Mouse (Mus musculus): Measurements from ENCODE around the gene Ptprm. TPM values are rescaled to one million over a fixed set of nuclear protein-coding genes. Genes with fewer than 3 reads are reported as not detected.

Ptprm gene
- polyA plus RNA-seq, 1 experiment from 2014 or later, result 18.9 TPM

DNA sequence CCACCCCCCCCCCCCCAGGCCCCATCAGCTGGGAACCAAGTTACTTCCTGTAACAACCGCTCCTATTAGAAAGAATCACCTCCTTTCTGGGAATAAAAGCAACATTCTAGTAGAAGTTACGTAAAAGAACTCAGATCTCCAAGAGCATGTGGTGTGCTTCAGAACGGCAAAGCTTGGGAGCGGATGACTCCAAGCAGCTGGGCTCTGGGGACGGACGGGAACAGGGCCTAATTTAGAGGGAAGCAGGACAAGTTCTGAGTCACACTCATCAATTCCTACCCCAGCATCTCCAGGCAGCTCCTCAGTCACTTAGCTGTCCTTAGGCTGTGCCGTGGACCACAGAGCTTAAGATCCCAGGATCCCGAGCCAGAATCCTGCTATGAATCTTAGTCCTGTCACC is 602.5 kb downstream of the Ptprm start:
- peaks cover 19% of the 10 kb centered on the region for H3K4me1 ChIP-seq

DNA sequence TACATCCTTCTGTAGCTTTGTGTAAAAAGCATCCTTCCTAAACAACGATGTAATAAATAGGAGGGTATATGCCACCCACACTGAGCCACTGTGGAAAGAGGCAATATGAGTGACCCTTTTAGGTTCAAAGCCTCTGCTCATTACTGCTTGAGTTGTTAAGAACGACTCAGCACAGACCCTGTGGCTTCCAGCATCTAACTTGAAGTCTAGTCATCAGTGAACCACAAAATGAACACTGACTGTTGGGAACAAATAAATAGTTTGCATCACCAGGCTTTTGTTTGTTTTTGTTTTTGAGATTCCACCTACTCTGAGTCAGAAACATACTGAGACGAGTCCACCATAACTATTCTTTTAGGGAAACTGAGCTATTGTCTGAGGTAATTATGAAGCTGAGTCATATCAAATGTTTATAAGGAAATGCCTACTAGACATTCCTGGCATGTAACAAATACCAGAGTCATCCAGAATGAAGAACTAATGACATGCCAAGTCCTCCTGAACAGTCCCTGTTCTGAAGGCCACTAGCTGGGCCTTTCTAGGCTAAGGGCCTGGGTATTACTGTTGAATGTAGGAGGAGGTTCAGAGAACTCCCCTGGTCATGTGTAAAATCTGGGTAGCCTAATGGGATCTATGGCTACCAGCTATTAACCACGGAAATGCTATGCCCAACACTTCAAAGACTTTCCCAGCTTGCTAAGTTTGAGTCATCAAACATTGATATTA is 603.6 kb downstream of the Ptprm start:
- Histone ChIP-seq H3K4me2 (no peak overlapping the region), H3K9me3 (replicated peaks) (no peaks in the 10 kb centered on the region), H3K27me3 (no peaks in the 10 kb centered on the region), H3K9ac (no peak overlapping the region), H3K27ac (no peak overlapping the region), H3K36me3 (no peaks in the 10 kb centered on the region), H3K4me3 (replicated peaks) (no peak overlapping the region), H3K4me1 (peaks cover 11% of the 10 kb centered on the region)
- WGBS, result 75% methylated on average over 4 of the region's 4 CpGs
- no peak for ATAC-seq (replicated peaks; ENCODE audit: low FRiP score)

More for the DNA sequence above, 602.5 kb downstream of the Ptprm start:
- no peak for ATAC-seq (replicated peaks; ENCODE audit: low FRiP score)
- Histone ChIP-seq H3K4me3 (replicated peaks) (no peak overlapping the region), H3K27me3 (no peaks in the 10 kb centered on the region), H3K27ac (no peak overlapping the region), H3K4me2 (no peak overlapping the region), H3K9me3 (replicated peaks) (no peaks in the 10 kb centered on the region), H3K36me3 (no peaks in the 10 kb centered on the region), H3K9ac (no peak overlapping the region)
- 91% methylated on average over 8 of the region's 8 CpGs for WGBS

DNA sequence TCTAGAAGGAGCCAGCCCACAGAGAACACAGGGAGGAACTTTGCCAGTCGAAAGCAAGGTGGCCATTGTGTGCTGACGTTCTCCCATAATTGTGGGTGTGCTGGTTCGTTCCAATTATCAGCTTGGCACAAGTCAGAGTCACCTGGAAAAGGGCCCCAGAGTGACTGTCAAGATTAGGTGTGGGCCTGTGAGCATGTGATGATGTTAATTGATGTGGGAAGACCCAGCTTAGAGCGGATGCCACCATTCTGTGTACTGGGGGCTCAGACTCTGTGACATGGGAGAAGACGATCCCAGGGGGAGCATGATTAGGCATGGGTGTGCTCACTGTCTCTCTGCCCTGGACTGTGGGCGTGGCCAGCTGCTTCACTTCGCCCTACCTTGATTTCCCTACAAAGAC is 604.3 kb downstream of the Ptprm start:
- ATAC-seq (replicated peaks; ENCODE audit: low FRiP score), result no peak
- Histone ChIP-seq H3K4me2 (no peak overlapping the region), H3K27ac (no peak overlapping the region), H3K27me3 (no peaks in the 10 kb centered on the region), H3K36me3 (no peaks in the 10 kb centered on the region), H3K9me3 (replicated peaks) (no peaks in the 10 kb centered on the region), H3K4me1 (peaks cover 7% of the 10 kb centered on the region), H3K9ac (no peak overlapping the region), H3K4me3 (replicated peaks) (no peak overlapping the region)
- 83% methylated on average over 7 of the region's 7 CpGs for WGBS

DNA sequence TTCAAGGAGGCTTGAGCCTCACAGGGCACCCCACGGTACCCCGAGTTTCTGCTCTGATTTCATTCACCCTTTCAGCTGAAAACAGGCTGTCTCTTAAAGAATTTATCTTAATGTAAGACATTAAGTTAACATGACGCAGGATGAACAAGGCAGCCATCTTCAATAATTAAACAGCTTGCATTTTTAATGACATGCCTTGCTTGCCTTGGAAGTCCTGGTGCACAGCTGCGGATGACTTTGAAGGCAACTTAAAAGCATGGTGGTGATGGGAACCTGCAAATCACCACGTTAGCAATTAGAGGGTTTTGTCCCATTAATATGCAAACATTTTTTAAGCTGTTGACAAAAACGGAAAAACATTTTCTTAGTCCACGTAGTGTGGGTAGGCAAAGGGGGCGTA is 607.8 kb downstream of the Ptprm start:
- no peak overlapping the region for H3K27ac ChIP-seq
- no peaks in the 10 kb centered on the region for H3K36me3 ChIP-seq
- H3K9me3 ChIP-seq (replicated peaks), result no peaks in the 10 kb centered on the region
- no peak overlapping the region for H3K9ac ChIP-seq
- H3K27me3 ChIP-seq, result no peaks in the 10 kb centered on the region
- H3K4me3 ChIP-seq (replicated peaks), result no peak overlapping the region
- H3K4me2 ChIP-seq, result no peak overlapping the region
- ATAC-seq (replicated peaks; ENCODE audit: low FRiP score), result no peak
- 0 out of 2 replicates have a peak, but pooled peaks cover 7% of the 10 kb centered on the region for H3K4me1 ChIP-seq
- WGBS, result 87% methylated on average over 8 of the region's 8 CpGs

DNA sequence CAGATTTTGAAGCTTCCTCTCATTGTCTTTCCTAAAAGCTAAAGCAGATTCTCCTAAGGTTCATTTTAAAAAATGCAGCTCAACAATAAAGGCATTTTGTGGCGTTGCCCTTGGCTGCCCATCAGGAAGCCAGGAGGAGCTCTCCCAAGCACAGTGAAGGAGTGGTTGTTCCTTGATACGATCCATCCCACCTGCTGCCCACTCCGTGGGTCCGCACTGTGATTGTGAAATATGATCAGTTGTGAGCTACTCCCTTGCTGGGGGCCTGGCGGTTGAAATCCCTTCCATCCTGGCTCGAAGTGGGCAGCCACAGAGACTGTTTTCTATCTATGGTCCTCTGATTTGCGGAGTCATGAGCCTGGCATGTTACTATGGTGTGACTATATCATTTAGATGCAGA is 610.9 kb downstream of the Ptprm start:
- Histone ChIP-seq H3K36me3 (no peaks in the 10 kb centered on the region), H3K4me1 (0 out of 2 replicates have a peak, but pooled peaks cover 7% of the 10 kb centered on the region), H3K9ac (no peak overlapping the region), H3K4me2 (no peak overlapping the region), H3K4me3 (replicated peaks) (no peak overlapping the region), H3K27ac (0 out of 2 replicates have a peak overlapping the region, but pooled peaks have one; percentile 6), H3K27me3 (no peaks in the 10 kb centered on the region), H3K9me3 (replicated peaks) (no peaks in the 10 kb centered on the region)
- ATAC-seq (replicated peaks; ENCODE audit: low FRiP score), result peak; percentile 79
- 38% methylated on average over 7 of the region's 7 CpGs for WGBS

DNA sequence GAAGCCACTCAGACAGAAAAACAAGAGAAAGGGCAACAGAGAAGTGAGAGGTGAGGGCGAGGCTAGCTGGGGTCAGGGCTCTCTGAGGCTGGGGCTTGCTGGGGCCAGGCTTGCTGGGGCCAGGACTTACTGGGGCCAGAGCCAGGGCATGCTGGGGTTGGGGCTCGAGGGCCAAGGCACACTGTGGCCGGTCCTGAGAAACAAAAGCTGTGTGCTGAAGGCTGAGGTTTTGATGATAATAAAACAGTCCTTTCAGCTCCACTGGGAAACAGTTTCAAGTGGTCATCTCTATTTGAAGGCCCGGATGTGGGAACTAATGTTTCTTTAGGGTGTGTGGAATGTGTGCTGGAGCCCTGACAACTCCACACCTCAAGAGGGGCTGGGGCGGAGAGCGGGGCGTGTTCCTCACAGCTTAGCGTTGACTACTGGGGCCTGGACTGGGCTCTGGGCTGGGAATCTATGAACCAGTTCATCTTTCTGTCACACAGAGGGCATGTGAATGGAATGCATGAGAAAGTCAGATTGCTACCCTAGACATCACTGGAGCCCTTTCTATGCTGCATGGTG is 615.4 kb downstream of the Ptprm start:
- 52% methylated on average over 8 of the region's 8 CpGs for WGBS
- no peak for ATAC-seq (replicated peaks; ENCODE audit: low FRiP score)
- H3K4me2 ChIP-seq, result no peak overlapping the region
- no peaks in the 10 kb centered on the region for H3K36me3 ChIP-seq
- 0 out of 2 replicates have a peak, but pooled peaks cover 7% of the 10 kb centered on the region for H3K4me1 ChIP-seq
- no peak overlapping the region for H3K9ac ChIP-seq
- H3K27ac ChIP-seq, result 0 out of 2 replicates have a peak overlapping the region, but pooled peaks have one; percentile 23
- H3K9me3 ChIP-seq (replicated peaks), result no peaks in the 10 kb centered on the region
- H3K27me3 ChIP-seq, result no peaks in the 10 kb centered on the region
- H3K4me3 ChIP-seq (replicated peaks), result no peak overlapping the region

DNA sequence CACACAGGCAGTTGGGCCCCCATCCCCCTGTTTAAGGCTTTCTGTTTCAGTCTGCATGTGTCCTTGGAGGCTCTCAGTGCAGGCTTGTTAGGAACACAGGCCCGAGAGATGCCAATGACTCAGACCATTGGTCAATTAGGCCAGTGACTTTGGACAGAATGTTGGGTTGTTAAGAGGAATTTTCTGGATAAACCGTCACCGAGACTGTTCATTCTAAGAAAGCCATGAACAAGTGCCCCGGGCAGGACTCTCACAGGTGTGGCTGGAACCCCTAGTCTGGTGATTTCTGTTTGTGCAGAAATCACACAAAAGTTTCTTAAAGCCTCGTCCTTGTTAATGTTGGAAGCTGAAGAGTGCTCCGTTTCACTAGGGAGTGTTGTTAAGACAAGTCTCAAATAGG is 615.9 kb downstream of the Ptprm start:
- H3K4me1 ChIP-seq, result 0 out of 2 replicates have a peak, but pooled peaks cover 3% of the 10 kb centered on the region
- no peak overlapping the region for H3K27ac ChIP-seq
- WGBS, result 66% methylated on average over 6 of the region's 6 CpGs
- ATAC-seq (replicated peaks; ENCODE audit: low FRiP score), result no peak
- H3K9me3 ChIP-seq (replicated peaks), result no peaks in the 10 kb centered on the region
- no peak overlapping the region for H3K4me2 ChIP-seq
- H3K36me3 ChIP-seq, result no peaks in the 10 kb centered on the region
- no peak overlapping the region for H3K9ac ChIP-seq
- no peak overlapping the region for H3K4me3 ChIP-seq (replicated peaks)
- H3K27me3 ChIP-seq, result no peaks in the 10 kb centered on the region

DNA sequence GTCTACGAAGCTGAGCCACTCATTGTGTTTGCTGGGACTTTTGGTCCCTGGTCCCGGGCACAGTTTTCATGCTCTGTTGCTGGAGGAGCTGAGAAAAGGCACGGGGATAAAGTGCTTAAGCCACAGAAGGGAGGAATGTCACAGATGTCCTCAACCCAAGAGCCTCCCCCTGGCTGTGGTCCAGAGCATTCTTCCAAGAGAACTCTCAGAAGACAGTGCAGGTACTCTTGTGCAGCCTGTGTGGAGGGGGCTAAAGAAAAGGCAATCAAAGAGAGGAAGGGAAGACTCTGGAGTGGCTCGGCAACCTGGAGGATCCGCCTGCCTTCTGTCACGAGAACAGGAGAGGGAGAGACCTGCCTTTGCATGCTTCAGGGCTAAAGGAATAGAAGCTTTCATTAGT is 617.8 kb downstream of the Ptprm start:
- Histone ChIP-seq H3K4me1 (no peaks in the 10 kb centered on the region), H3K4me3 (replicated peaks) (no peak overlapping the region), H3K4me2 (no peak overlapping the region), H3K36me3 (no peaks in the 10 kb centered on the region), H3K27me3 (no peaks in the 10 kb centered on the region), H3K27ac (no peak overlapping the region), H3K9me3 (replicated peaks) (no peaks in the 10 kb centered on the region), H3K9ac (no peak overlapping the region)
- no peak for ATAC-seq (replicated peaks; ENCODE audit: low FRiP score)
- 64% methylated on average over 6 of the region's 6 CpGs for WGBS

DNA sequence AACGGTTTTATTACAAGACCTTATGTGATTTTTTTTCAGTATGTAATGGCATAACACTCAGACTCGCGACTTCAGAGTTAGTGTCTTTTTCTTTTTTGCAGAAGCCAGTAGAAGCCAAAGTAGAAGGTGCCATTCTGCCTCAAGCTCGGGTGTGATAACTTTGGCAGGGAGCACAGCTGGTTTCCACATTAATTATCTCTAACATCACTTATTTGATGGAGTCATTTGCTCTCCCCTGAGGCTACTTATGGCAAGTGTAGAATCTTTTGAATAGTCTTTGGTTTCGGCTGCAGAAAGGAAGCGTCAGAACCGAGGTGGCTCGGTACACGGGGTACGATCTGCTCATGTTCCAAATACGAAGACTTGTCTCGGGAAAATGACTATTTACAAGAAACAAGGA is 620.7 kb downstream of the Ptprm start:
- 80% methylated on average over 12 of the region's 12 CpGs for WGBS
- H3K27me3 ChIP-seq, result no peaks in the 10 kb centered on the region
- no peak overlapping the region for H3K9ac ChIP-seq
- H3K4me2 ChIP-seq, result no peak overlapping the region
- H3K27ac ChIP-seq, result no peak overlapping the region
- H3K9me3 ChIP-seq (replicated peaks), result no peaks in the 10 kb centered on the region
- H3K4me3 ChIP-seq (replicated peaks), result no peak overlapping the region
- H3K36me3 ChIP-seq, result no peaks in the 10 kb centered on the region
- ATAC-seq (replicated peaks; ENCODE audit: low FRiP score), result no peak
- no peaks in the 10 kb centered on the region for H3K4me1 ChIP-seq

DNA sequence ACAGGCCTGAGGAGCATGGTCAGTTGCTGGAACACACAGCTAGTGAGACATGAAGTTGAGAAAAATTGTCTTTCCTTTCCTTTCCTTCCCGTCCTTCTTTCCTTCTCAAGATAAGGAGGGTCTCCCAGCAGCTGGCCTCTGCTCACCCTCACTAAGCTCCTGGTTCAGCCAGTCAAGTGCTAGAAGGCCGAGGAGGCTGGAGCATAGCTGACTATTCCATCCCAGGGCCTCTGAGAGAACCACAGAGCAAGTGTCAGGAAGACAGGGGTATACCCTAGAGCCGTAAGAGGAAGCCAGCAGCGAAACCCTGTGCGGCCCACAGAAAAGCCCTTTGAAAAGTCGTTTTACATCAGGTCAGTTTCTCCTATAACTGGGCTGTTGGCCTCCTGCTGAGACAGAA is 624.3 kb downstream of the Ptprm start:
- Histone ChIP-seq H3K9me3 (replicated peaks) (no peaks in the 10 kb centered on the region), H3K4me1 (no peaks in the 10 kb centered on the region), H3K4me3 (replicated peaks) (no peak overlapping the region), H3K27me3 (no peaks in the 10 kb centered on the region), H3K4me2 (no peak overlapping the region), H3K9ac (no peak overlapping the region), H3K27ac (no peak overlapping the region), H3K36me3 (no peaks in the 10 kb centered on the region)
- no peak for ATAC-seq (replicated peaks; ENCODE audit: low FRiP score)
- 67% methylated on average over 6 of the region's 6 CpGs for WGBS

DNA sequence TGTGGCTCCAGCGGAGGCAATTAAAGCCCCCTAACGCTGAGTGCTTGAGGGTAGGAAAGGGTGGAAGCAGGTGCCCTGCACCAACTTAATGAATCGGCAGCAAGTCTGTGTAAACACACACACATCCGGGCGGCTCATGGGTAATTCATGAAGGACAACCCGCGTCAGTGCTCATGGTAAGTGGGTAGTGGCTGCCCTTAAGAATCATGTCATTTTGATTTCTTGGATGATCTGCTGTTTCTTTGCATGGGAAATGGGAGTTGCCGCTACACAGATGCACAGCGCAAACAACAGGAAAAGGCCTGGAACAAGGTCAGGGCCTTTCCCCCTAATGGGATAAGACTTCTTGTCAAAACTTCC is 633.3 kb downstream of the Ptprm start:
- no peaks in the 10 kb centered on the region for H3K9me3 ChIP-seq (replicated peaks)
- H3K9ac ChIP-seq, result no peak overlapping the region
- no peak for ATAC-seq (replicated peaks; ENCODE audit: low FRiP score)
- H3K4me1 ChIP-seq, result peaks cover 8% of the 10 kb centered on the region
- H3K4me3 ChIP-seq (replicated peaks), result no peak overlapping the region
- H3K36me3 ChIP-seq, result no peaks in the 10 kb centered on the region
- H3K4me2 ChIP-seq, result no peak overlapping the region
- H3K27ac ChIP-seq, result no peak overlapping the region
- 43% methylated on average over 9 of the region's 9 CpGs for WGBS
- H3K27me3 ChIP-seq, result no peaks in the 10 kb centered on the region

DNA sequence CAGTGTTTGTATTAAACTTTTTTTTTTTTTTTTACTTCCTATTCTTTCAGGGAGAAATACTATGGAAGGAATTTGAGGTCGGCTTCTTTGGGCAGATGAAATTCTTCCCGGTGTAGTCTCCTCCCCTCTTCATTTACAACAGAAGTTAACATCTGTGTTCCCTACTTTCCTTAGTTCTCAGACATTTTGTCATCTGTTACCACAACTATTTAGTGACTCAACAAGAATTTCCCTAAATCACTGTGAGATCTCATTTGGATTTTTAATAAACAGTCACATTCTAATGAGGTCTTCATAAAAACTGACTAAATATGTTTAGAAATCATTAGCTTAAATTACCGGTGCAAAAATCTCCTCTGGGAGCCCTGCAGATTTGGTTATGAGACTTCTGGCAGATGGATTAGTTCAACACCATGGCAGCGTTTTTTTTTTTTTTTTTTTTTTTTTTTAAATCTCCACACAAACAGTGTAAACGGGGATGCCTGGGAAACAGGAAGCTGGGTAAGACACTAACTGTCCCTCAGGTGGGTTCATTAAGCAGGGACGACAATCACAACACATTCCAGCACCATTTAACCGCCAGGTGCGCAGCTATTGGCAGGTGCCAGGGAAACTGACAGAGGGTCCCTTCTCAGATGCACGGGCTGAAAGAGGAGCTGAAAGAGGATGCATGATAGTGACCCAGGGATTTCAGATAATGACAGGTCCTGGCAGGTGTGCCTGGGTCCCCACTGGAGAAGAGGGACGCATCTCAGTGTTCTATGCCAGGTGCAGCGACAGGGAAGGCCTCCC is 633.9 kb downstream of the Ptprm start:
- H3K27me3 ChIP-seq, result no peaks in the 10 kb centered on the region
- H3K9ac ChIP-seq, result no peak overlapping the region
- ATAC-seq (replicated peaks; ENCODE audit: low FRiP score), result no peak
- H3K4me1 ChIP-seq, result peaks cover 8% of the 10 kb centered on the region
- WGBS, result 47% methylated on average over 11 of the region's 11 CpGs
- no peaks in the 10 kb centered on the region for H3K9me3 ChIP-seq (replicated peaks)
- H3K4me2 ChIP-seq, result no peak overlapping the region
- no peak overlapping the region for H3K27ac ChIP-seq
- H3K4me3 ChIP-seq (replicated peaks), result no peak overlapping the region
- no peaks in the 10 kb centered on the region for H3K36me3 ChIP-seq
